Mouse (Mus musculus) B cell, adult (primary cell): ENCODE measurements around the gene Haus5. TPM values are rescaled to one million over a fixed set of nuclear protein-coding genes. Genes with fewer than 3 reads are reported as not detected.

ENCODE experiments used
- total RNA-seq: library from RNA; stranded (reverse); gene quantifications from 4 replicates; pipeline ENCODE4 v1.2.4, GENCODE M21; 2023; ENCODE audit not compliant: inconsistent age

Haus5 gene
- 54.9 to 62.9 TPM (median 59.7 TPM) in 4 replicates for total RNA-seq

DNA sequence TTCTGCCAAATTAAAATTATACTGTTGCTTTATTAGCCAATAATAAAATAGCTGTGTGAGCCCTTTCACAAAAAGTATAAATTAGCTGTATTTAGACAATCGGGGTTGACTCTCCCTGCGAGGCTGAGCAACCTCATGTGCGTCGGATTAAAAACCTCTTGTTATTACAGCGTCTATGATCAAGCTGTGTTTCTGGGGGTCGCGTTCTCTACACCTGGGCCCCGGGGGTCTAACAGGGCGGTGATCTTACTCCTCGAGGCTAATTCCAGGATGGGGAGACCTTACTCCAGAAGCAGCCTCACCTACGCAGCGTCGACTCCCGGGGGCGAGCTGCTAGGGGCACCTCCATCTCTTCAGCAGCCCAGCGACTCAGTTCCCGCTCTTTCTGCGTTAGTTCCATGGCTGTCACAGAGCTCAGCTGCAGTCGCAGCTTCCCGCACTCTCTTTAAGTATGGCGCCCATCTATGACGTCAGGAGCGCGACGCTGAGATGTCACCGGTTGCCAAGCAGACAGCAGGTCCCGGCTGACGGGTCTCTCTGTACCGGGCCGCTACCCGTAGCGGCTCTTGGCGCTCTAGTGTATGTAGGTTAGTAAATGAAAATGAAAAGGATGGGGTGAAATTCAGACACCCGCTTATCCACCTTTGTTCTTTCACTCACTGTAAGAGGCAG, at the start of gene Haus5:
Gene Haus5, minus strand, starts transcription at position 466 of the 672 bp plus-strand sequence.

DNA sequence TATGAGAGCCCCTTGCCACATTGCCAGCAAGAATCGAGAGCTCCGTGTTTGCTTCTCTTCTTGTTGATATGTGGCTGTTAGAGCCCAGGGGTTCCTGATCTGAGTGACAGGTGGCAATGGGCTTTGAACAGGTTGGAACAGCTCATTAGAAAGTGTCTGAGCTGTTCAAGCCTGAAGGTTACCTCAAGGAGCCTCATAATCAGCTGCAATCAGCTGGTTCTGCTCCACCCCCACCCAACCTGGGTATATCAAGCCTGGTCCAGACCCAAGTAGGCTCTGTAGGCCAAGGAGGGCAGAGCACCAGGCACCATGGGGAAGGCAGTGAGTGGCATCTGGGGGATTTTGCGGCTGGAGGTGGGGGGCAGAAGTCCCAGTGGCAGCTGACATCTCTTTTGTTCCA, 47.1 kb upstream of the Haus5 start, which contains the start of gene Atp4a:
Gene Atp4a, plus strand, starts transcription at position 268 of the 400 bp plus-strand sequence.

DNA sequence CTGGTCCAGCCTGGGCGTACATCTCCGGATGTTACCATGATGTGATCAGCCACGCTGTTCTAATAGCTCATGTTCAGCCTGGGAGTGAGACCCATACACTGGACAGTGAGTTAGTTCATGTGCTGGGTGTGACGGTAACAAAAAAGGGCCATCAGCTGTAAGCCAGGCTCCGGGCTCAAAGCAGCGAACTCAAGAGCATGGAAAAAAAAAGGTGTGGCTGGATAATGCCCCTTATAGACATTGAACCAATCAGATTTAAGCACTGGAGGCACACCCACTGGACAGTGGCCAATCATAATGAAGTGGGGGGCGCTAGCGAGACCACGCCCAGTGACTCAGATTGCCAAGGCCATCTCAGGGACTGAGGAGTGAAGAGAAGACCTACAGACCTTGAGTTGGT, 33.8 kb upstream of the Haus5 start, which contains the start of gene 2200002J24Rik:
Gene 2200002J24Rik, plus strand, starts transcription at position 338 of the 400 bp plus-strand sequence.

DNA sequence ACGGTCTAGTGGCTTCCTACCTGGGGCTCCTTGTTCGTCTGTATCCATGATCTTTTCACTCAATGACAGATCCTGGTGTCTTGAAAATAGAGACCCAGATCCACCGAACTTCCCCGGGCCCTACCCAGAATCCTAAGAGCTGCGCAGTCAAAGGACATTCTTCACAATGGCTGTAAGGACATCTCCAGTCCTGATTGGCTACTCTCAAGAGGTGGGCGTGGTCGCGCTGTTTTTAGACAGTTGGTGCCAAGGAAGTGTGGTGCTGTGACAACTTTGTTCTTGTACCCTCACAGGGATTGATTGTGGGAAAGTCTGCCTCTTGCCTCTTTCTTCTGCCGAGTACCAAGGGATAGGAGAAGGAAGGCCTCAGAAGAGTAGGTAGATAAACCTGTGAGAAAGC, 6.7 kb upstream of the Haus5 start, which contains the start of gene Pmis2:
Gene Pmis2, minus strand, starts transcription at position 126 of the 400 bp plus-strand sequence.

DNA sequence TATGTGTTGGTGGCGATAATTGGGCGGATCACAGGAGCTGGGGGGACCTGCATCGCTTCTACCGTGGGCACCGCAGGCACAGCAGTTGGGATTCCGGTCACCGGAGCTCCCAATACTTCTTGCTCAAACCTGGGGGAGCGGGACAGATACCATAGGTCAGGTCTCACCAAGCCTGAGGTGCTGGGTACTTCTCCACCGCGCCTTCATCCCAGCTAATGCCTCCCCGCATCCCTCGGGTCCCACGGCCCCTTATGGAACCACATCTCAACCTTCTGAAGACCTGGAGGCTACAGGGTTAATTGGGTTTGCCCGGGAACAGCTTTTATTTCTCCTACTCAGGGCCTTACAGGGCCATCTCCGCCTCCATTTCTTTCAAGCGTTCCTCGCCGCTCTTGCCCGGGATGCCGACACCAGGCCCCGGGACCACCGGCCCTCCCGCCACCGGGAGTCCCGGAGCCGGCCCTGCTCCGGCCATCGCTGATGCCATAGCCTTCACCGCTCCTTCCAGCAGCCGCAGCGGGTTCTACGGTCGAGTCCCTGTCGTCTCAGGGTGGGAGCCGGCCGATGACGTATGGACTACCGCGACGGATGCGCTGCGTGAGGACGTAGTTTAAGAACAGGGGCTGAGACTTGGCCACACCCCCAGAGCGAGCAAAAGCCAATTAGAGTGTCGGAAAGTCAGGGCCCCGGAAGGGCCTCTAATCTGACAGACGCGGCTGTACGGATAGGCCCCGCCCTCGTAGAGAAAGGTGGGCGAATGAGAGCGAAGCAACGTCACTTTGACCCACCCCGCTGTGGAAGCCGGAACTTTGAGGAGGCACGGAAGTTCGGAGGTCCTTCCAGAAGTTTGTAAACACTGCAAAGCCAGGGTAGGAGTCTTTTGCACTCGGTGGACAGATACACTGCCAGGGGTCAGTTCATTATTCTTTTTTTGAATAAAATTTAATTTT, 14.9 kb downstream of the Haus5 start, which contains the start of gene Rbm42:
Gene Rbm42, minus strand, starts transcription at position 727 of the 950 bp plus-strand sequence.

DNA sequence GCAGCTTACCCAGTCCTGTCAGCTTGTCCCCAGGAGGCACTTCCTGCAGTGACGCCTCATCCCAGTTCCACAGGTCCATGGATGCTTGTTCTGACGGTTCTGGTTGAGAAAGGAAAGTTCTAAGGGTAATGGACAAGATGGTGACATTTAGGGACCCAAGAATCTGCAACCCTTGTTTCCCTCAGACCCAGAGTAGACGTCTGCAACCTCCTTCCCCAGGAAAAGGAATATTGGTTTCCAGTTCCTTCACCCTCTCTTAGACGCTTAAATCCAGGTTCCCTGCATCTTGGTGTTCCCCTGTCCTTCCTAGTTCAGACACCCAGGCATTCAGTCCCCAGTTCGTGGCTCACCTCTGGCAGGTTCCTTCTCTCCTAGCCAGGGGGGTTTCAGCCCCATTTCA, 29.0 kb downstream of the Haus5 start, which contains the start of gene Etv2:
Gene Etv2, minus strand, starts transcription at position 101 of the 400 bp plus-strand sequence.

DNA sequence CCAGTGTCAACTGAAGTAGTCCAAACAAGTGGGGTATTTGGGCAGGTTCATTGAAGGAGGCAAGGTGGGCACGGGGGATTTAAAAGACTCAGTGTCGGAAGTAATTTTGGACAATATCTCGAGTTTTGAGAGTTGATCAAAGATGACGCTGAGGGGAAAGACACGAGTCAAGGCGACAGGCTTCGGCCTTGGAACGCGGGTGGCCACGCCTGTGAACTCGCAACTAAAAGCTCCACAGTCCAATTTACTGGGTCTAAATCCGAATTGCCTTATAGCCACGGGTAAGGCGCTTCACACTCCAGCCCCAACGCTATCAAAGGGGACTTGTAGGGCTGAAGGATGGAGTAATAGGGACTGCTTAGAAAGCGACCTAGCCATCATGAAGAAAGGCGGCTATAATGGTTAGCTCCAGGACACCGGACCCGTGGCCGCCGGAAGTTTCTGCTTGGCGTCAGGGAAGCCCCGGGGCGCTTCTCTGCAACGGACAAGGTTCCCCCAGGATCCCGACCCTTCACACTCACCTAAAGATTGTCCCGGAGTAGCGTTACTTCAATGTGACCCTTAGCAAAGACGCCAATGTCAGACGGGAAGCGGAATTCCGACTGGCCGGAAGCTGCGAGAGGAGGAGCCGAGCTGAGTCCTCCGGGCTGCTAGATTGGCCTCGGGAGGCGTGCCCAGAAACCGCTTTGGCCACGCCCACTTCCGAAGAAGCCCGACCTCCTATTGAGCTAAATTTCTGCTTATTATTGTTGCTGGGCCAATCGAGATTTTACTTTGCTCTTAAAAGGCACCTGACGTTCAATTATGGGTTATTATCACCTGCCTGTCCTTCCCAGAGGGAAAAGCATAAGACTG, 39.0 kb downstream of the Haus5 start, which contains the start of gene Cox6b1:
Gene Cox6b1, minus strand, starts transcription at position 622 of the 855 bp plus-strand sequence.

DNA sequence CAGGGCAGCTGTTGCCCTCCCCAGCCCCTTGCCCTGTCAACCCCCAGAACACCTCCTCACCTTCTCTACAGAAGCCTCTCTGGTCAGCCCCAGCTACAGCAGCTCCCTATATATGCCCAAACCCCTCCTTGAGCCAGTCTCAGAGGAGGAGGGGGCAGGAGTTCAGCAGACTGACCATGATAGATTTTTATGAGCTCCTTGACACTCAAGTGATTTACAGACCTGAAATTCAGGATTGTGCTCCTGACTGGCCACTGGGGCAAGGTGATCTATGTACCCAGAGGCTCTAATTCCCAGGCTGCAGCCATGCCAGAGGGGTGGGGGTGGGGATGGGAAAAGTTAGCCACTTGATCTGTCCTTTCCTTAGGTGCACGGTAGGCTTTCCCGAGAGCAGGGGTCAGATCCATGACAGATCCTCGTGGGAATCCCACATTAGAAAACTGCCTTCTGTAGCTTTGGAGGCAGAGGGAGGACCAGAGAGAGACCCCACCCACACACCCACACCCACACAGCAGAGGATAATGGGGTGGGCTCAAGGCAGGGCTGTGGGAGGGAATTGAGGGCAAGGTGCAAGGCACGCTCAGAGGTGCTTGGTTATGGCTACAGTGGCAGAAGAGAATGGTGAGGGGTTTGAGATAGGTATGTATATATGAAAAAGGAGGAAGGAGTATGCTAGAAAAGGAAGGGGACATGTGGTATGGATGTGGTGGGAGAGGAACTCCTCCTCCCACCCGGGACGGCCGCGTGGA, 52.0 kb downstream of the Haus5 start, which contains the start of gene Upk1a:
Gene Upk1a, minus strand, starts transcription at position 194 of the 749 bp plus-strand sequence.

Other genes starting within 250 kb of the Haus5 start
- gene Hcst, start 245.1 kb downstream of the Haus5 start, total RNA-seq, result 39.7 to 48.5 TPM (median 46.1 TPM) in 4 replicates
- gene Nfkbid, start 243.3 kb downstream of the Haus5 start, total RNA-seq, result 301 to 337 TPM (median 313 TPM) in 4 replicates
- not detected in 4 replicates for gene Aplp1, start 219.5 kb downstream of the Haus5 start, total RNA-seq
- gene Kirrel2, start 207.3 kb downstream of the Haus5 start, total RNA-seq, result not detected in 4 replicates
- gene Nphs1, start 206.7 kb downstream of the Haus5 start, total RNA-seq, result not detected in 4 replicates
- not detected in 4 replicates for gene Prodh2, start 171.4 kb downstream of the Haus5 start, total RNA-seq
- 11.3 to 15.9 TPM (median 12.8 TPM) in 4 replicates for gene Arhgap33, start 129.9 kb downstream of the Haus5 start, total RNA-seq
- gene Hspb6, start 112.8 kb downstream of the Haus5 start, total RNA-seq, result 1.6 to 3.7 TPM (median 2.0 TPM) in 4 replicates
- 11.8 to 20.0 TPM (median 14.2 TPM) in 4 replicates for gene Proser3, start 112.7 kb downstream of the Haus5 start, total RNA-seq
- gene Lin37, start 105.2 kb downstream of the Haus5 start, total RNA-seq, result 38.2 to 49.8 TPM (median 44.0 TPM) in 4 replicates
- gene U2af1l4, start 101.7 kb downstream of the Haus5 start, total RNA-seq, result 98.1 to 127 TPM (median 108 TPM) in 4 replicates
- gene Gm49396, start 101.7 kb downstream of the Haus5 start, total RNA-seq, result 9.7 to 14.5 TPM (median 10.9 TPM) in 4 replicates
- 130 to 155 TPM (median 145 TPM) in 4 replicates for gene Psenen, start 101.4 kb downstream of the Haus5 start, total RNA-seq
- 7.7 to 12.0 TPM (median 8.8 TPM) in 4 replicates for gene Igflr1, start 99.6 kb downstream of the Haus5 start, total RNA-seq
- 95.8 to 120 TPM (median 111 TPM) in 4 replicates for gene Kmt2b, start 76.3 kb downstream of the Haus5 start, total RNA-seq
- 1.0 to 1.6 TPM (median 1.2 TPM) in 4 replicates for gene Zbtb32, start 66.1 kb downstream of the Haus5 start, total RNA-seq
- gene Upk1a, start 52.1 kb downstream of the Haus5 start, total RNA-seq, result 0.48 to 0.71 TPM (median 0.48 TPM) in 3 of 4 replicates, not detected in the other
- gene Cox6b1, start 38.8 kb downstream of the Haus5 start, total RNA-seq, result 203 to 268 TPM (median 215 TPM) in 4 replicates
- gene Etv2, start 29.1 kb downstream of the Haus5 start, total RNA-seq, result not detected in 4 replicates
- 91.1 to 103 TPM (median 95.7 TPM) in 4 replicates for gene Rbm42, start 14.7 kb downstream of the Haus5 start, total RNA-seq
- not detected in 4 replicates for gene Pmis2, start 6.6 kb upstream of the Haus5 start, total RNA-seq
- not detected in 4 replicates for gene 2200002J24Rik, start 33.9 kb upstream of the Haus5 start, total RNA-seq
- 0.30 to 1.6 TPM (median 0.54 TPM) in 4 replicates for gene Atp4a, start 47.2 kb upstream of the Haus5 start, total RNA-seq
- 43.1 to 54.2 TPM (median 51.1 TPM) in 4 replicates for gene Tmem147, start 64.5 kb upstream of the Haus5 start, total RNA-seq
- gene Gapdhs, start 78.7 kb upstream of the Haus5 start, total RNA-seq, result not detected in 4 replicates
- 2.7 to 5.7 TPM (median 2.9 TPM) in 4 replicates for gene Sbsn, start 86.5 kb upstream of the Haus5 start, total RNA-seq
- gene Dmkn, start 98.8 kb upstream of the Haus5 start, total RNA-seq, result not detected in 4 replicates
- gene Krtdap, start 122.9 kb upstream of the Haus5 start, total RNA-seq, result not detected in 4 replicates
- 11.4 to 15.1 TPM (median 13.7 TPM) in 4 replicates for gene Ffar2, start 158.8 kb upstream of the Haus5 start, total RNA-seq
- gene Ffar3, start 191.2 kb upstream of the Haus5 start, total RNA-seq, result 0.84 to 1.7 TPM (median 1.0 TPM) in 4 replicates
- gene Ffar1, start 196.6 kb upstream of the Haus5 start, total RNA-seq, result 21.3 to 27.3 TPM (median 25.8 TPM) in 4 replicates
- 1,045 to 1,202 TPM (median 1,120 TPM) in 4 replicates for gene Cd22, start 215.3 kb upstream of the Haus5 start, total RNA-seq
- gene Mag, start 249.9 kb upstream of the Haus5 start, total RNA-seq, result 0.21 to 0.26 TPM in 2 of 4 replicates, not detected in the others